In genomic region chr15:62230773-62231172, GRCm38 (mm10) we compare ENCODE assay signal across 13 mouse cellular contexts.
"Had no signal": no experiment of that assay in that cellular context is flagged by ENCODE, and none has a peak within 500 bp of the region (broad histone marks: within the 10 kb centered on the region; RNA-seq: fewer than 3 reads in every experiment).

No protein-coding gene starts in this region.

- H3K4me3 ChIP-seq: limb, embryonic 15.5 days; liver, embryonic 12.5 days; midbrain, embryonic 10.5 days; myocyte; neural tube, embryonic 15.5 days had no signal

- H3K9me3 ChIP-seq: limb, embryonic 15.5 days; liver, embryonic 12.5 days; midbrain, embryonic 10.5 days; neural tube, embryonic 15.5 days had no signal

- H3K4me1 ChIP-seq: limb, embryonic 15.5 days; midbrain, embryonic 10.5 days; neural tube, embryonic 15.5 days had no signal

- H3K9ac ChIP-seq: limb, embryonic 15.5 days; liver, embryonic 12.5 days; lung, embryonic 14.5 days; neural tube, embryonic 15.5 days had no signal

- ATAC-seq: liver, embryonic 12.5 days had no signal

- H3K4me2 ChIP-seq: limb, embryonic 15.5 days; liver, embryonic 12.5 days; lung, embryonic 14.5 days; neural tube, embryonic 15.5 days had no signal

- H3K27me3 ChIP-seq: limb, embryonic 15.5 days; liver, embryonic 12.5 days; neural tube, embryonic 15.5 days had no signal

- DNase-seq: kidney, postnatal 25 days; lung, embryonic 14.5 days; lung, postnatal 10 days; lung, postnatal 4 days; midbrain, embryonic 14.5 days; right cerebral cortex, adult 18-20 months; right cerebral cortex, postnatal 25 days; thymus, postnatal 36 days had no signal

- H3K36me3 ChIP-seq: limb, embryonic 15.5 days; midbrain, embryonic 10.5 days; neural tube, embryonic 15.5 days had no signal

- H3K27ac ChIP-seq: limb, embryonic 15.5 days; liver, embryonic 12.5 days; midbrain, embryonic 10.5 days; neural tube, embryonic 15.5 days had no signal
